Mouse (Mus musculus): ENCODE measurements around the gene Ggt6. TPM values are rescaled to one million over a fixed set of nuclear protein-coding genes. Genes with fewer than 3 reads are reported as not detected.

Gene Ggt6
- polyA plus RNA-seq, 2 experiments: 4.6 to 5.9 TPM

DNA sequence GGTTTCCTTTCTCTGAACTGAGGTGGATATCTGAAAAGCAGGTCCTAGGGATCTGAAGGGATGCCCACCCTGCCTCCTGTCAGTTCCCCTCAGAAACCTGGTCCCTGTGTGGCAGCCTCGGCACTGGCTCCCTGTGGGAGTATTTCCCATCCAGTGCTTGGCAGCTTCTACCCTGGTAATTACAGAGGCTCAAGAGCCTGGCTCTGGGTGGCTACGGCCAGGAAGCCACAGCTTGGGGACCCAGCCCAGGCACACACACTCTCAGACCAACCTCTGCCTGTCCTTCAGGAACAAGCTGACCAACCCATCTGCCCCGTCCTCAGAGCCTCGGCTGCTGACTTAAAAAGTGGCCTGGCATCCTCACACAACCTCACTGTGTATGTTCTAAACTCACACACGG is 46.0 kb downstream of the Ggt6 start:
- ATAC-seq (ENCODE audit: low FRiP score, low read depth): no peak
- Histone ChIP-seq H3K36me3 (ENCODE audit: control insufficient read depth, insufficient read depth, low read length) (no peaks in the 10 kb centered on the region), H3K27ac (replicated peaks; ENCODE audit: low read depth, low read length) (no peak overlapping the region), H3K9ac (ENCODE audit: low read depth, low read length, severe bottlenecking) (no peak overlapping the region), H3K4me3 (replicated peaks; ENCODE audit: low read length) (no peak overlapping the region), H3K4me1 (ENCODE audit: control insufficient read depth, insufficient read depth, low read length) (no peaks in the 10 kb centered on the region), H3K4me2 (replicated peaks; ENCODE audit: low read depth, low read length, severe bottlenecking) (no peak overlapping the region), H3K27me3 (ENCODE audit: control insufficient read depth, insufficient read depth, low read length) (no peaks in the 10 kb centered on the region), H3K9me3 (ENCODE audit: control insufficient read depth, low read length) (no peaks in the 10 kb centered on the region)
- no peak for TF ChIP-seq POLR2A (IDR thresholded peaks at IDR 0.05; ENCODE audit: borderline replicate concordance, extremely low read depth, insufficient read depth, insufficient read length)
- WGBS: 74% methylated on average over 5 of the region's 5 CpGs
- no peak for DNase-seq (ENCODE audit: low spot score)

DNA sequence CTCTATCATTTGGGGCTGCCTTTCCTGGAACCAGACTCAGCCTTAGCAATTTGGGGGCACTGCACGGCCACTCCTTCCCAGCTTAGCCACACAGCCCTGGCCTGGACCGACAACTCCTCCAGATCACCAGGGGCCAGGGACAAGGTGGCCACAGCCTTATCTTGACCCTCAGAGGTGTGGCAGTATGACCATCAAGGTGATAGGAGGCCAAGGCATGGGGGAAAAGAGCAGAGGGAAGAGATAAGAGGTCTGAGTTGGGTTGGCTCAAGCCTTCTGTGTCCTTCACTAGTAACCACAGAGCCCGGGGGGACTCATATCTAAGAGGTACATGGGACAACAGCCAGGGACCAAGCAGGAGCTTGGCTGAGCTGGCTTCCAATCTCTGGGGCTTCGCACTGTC is 46.6 kb downstream of the Ggt6 start:
- Histone ChIP-seq H3K27me3 (ENCODE audit: control insufficient read depth, insufficient read depth, low read length) (no peaks in the 10 kb centered on the region), H3K9ac (ENCODE audit: low read depth, low read length, severe bottlenecking) (no peak overlapping the region), H3K4me2 (replicated peaks; ENCODE audit: low read depth, low read length, severe bottlenecking) (no peak overlapping the region), H3K27ac (replicated peaks; ENCODE audit: low read depth, low read length) (no peak overlapping the region), H3K4me3 (replicated peaks; ENCODE audit: low read length) (no peak overlapping the region), H3K9me3 (ENCODE audit: control insufficient read depth, low read length) (no peaks in the 10 kb centered on the region), H3K4me1 (ENCODE audit: control insufficient read depth, insufficient read depth, low read length) (no peaks in the 10 kb centered on the region), H3K36me3 (ENCODE audit: control insufficient read depth, insufficient read depth, low read length) (no peaks in the 10 kb centered on the region)
- no peak for ATAC-seq (ENCODE audit: low FRiP score, low read depth)
- DNase-seq (ENCODE audit: low spot score): no peak
- WGBS: 81% methylated on average over 4 of the region's 4 CpGs
- no peak for TF ChIP-seq POLR2A (IDR thresholded peaks at IDR 0.05; ENCODE audit: borderline replicate concordance, extremely low read depth, insufficient read depth, insufficient read length)

DNA sequence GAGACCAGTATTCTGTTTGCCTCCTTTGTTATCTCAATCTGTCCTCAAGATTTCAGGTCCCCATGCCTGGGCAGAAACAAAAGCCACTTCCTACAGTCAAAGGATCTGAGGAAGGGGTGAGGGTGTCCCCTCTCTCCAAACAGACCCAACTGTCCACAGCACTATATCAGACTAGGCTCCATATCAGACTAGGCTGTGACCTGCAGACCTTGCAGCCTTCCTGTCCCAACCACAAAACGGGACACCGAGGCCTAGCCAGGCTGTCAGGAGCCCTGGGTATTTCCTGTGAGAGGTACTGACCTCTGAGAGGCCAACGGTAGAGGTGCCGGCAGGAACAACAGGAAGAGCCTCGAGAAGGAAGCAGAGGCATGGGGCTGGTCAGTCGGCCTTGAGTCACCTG is 49.2 kb downstream of the Ggt6 start:
- no peaks in the 10 kb centered on the region for H3K36me3 ChIP-seq (ENCODE audit: control insufficient read depth, insufficient read depth, low read length)
- ATAC-seq (ENCODE audit: low FRiP score, low read depth) (no peak), DNase-seq (ENCODE audit: low spot score) (no peak)
- no peak overlapping the region for H3K4me3 ChIP-seq (replicated peaks; ENCODE audit: low read length)
- H3K9me3 ChIP-seq (ENCODE audit: control insufficient read depth, low read length): no peaks in the 10 kb centered on the region
- TF ChIP-seq POLR2A (IDR thresholded peaks at IDR 0.05; ENCODE audit: borderline replicate concordance, extremely low read depth, insufficient read depth, insufficient read length): no peak
- no peak overlapping the region for H3K9ac ChIP-seq (ENCODE audit: low read depth, low read length, severe bottlenecking)
- peaks cover 9% of the 10 kb centered on the region for H3K4me1 ChIP-seq (ENCODE audit: control insufficient read depth, insufficient read depth, low read length)
- no peak overlapping the region for H3K4me2 ChIP-seq (replicated peaks; ENCODE audit: low read depth, low read length, severe bottlenecking)
- peaks cover 23% of the 10 kb centered on the region for H3K27me3 ChIP-seq (ENCODE audit: control insufficient read depth, insufficient read depth, low read length)
- 44% methylated on average over 6 of the region's 6 CpGs for WGBS
- no peak overlapping the region for H3K27ac ChIP-seq (replicated peaks; ENCODE audit: low read depth, low read length)

DNA sequence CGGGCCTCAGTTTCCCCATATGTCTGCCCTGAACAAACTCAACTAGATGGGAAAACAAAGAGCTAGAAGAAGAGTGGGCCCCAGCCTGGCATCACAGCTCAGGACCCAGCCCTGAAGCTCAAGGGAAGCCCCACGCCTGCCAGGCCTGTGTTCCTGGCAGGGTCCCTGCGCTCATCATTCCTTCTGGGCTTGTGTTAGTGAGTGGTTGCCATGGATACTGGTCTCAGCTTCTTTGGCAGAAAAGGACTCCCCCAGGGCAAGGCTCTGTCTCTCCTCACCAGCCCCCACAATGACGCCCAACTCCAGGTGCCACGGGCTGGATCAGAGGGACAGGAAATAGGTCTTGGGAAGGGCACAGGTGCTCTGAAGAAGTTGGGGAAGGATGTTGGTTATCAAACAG is 49.8 kb downstream of the Ggt6 start:
- H3K4me3 ChIP-seq (replicated peaks; ENCODE audit: low read length): no peak overlapping the region
- no peaks in the 10 kb centered on the region for H3K36me3 ChIP-seq (ENCODE audit: control insufficient read depth, insufficient read depth, low read length)
- WGBS: 55% methylated on average over 5 of the region's 5 CpGs
- peaks cover 9% of the 10 kb centered on the region for H3K4me1 ChIP-seq (ENCODE audit: control insufficient read depth, insufficient read depth, low read length)
- no peak for DNase-seq (ENCODE audit: low spot score)
- peaks cover 24% of the 10 kb centered on the region for H3K27me3 ChIP-seq (ENCODE audit: control insufficient read depth, insufficient read depth, low read length)
- no peak overlapping the region for H3K9ac ChIP-seq (ENCODE audit: low read depth, low read length, severe bottlenecking)
- no peak for TF ChIP-seq POLR2A (IDR thresholded peaks at IDR 0.05; ENCODE audit: borderline replicate concordance, extremely low read depth, insufficient read depth, insufficient read length)
- no peak overlapping the region for H3K4me2 ChIP-seq (replicated peaks; ENCODE audit: low read depth, low read length, severe bottlenecking)
- no peak for ATAC-seq (ENCODE audit: low FRiP score, low read depth)
- no peaks in the 10 kb centered on the region for H3K9me3 ChIP-seq (ENCODE audit: control insufficient read depth, low read length)
- H3K27ac ChIP-seq (replicated peaks; ENCODE audit: low read depth, low read length): no peak overlapping the region

DNA sequence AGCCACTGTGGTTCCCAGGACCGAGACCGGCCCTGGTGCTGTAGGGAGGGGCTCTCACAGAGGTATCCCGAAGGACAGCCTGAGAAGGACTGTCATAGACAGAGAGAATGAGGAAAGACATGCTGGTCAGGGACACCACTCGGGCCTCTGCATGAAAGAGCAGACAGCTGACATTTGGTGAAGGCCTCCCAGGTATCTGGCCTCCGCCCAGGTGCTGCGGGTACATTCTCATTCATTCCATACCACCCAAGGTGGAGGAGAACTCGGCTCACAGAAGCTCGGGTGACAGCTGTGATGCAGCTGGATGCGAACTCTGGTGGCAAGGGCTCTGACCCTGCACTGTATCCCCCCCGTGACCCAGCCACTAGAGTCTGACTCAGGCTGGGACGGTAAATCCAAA is 50.6 kb downstream of the Ggt6 start:
- H3K4me2 ChIP-seq (replicated peaks; ENCODE audit: low read depth, low read length, severe bottlenecking): no peak overlapping the region
- ATAC-seq (ENCODE audit: low FRiP score, low read depth) (no peak), DNase-seq (ENCODE audit: low spot score) (no peak)
- no peaks in the 10 kb centered on the region for H3K9me3 ChIP-seq (ENCODE audit: control insufficient read depth, low read length)
- no peaks in the 10 kb centered on the region for H3K36me3 ChIP-seq (ENCODE audit: control insufficient read depth, insufficient read depth, low read length)
- WGBS: 69% methylated on average over 11 of the region's 11 CpGs
- H3K4me3 ChIP-seq (replicated peaks; ENCODE audit: low read length): no peak overlapping the region
- no peak overlapping the region for H3K9ac ChIP-seq (ENCODE audit: low read depth, low read length, severe bottlenecking)
- peaks cover 28% of the 10 kb centered on the region for H3K27me3 ChIP-seq (ENCODE audit: control insufficient read depth, insufficient read depth, low read length)
- no peak for TF ChIP-seq POLR2A (IDR thresholded peaks at IDR 0.05; ENCODE audit: borderline replicate concordance, extremely low read depth, insufficient read depth, insufficient read length)
- no peak overlapping the region for H3K27ac ChIP-seq (replicated peaks; ENCODE audit: low read depth, low read length)
- peaks cover 9% of the 10 kb centered on the region for H3K4me1 ChIP-seq (ENCODE audit: control insufficient read depth, insufficient read depth, low read length)

DNA sequence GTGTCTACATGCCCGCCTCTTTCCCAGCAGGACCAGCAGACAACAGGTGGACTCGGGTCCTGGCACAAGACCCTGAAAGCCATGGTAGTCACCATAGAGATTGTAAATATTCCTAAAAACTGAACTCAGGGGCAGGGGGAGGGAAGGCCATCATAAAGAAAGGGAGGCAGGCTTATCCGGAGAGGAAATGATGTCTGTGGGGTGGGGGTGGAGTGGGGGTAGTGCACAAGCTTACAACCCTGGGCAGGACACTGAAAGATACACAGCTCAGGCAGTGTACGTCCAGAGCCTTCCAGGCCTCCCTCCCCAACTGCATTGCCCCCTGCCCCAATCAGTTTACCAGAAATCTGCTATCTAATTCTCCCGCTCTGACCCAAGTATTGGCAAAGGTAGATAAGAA is 51.8 kb downstream of the Ggt6 start:
- H3K4me2 ChIP-seq (replicated peaks; ENCODE audit: low read depth, low read length, severe bottlenecking): no peak overlapping the region
- H3K4me1 ChIP-seq (ENCODE audit: control insufficient read depth, insufficient read depth, low read length): peaks cover 9% of the 10 kb centered on the region
- H3K36me3 ChIP-seq (ENCODE audit: control insufficient read depth, insufficient read depth, low read length): no peaks in the 10 kb centered on the region
- no peak overlapping the region for H3K9ac ChIP-seq (ENCODE audit: low read depth, low read length, severe bottlenecking)
- no peak overlapping the region for H3K4me3 ChIP-seq (replicated peaks; ENCODE audit: low read length)
- no peaks in the 10 kb centered on the region for H3K9me3 ChIP-seq (ENCODE audit: control insufficient read depth, low read length)
- no peak for TF ChIP-seq POLR2A (IDR thresholded peaks at IDR 0.05; ENCODE audit: borderline replicate concordance, extremely low read depth, insufficient read depth, insufficient read length)
- peaks cover 28% of the 10 kb centered on the region for H3K27me3 ChIP-seq (ENCODE audit: control insufficient read depth, insufficient read depth, low read length)
- no peak overlapping the region for H3K27ac ChIP-seq (replicated peaks; ENCODE audit: low read depth, low read length)
- ATAC-seq (ENCODE audit: low FRiP score, low read depth) (no peak), DNase-seq (ENCODE audit: low spot score) (no peak)
- WGBS: 49% methylated on average over 5 of the region's 5 CpGs
